Mouse (Mus musculus) bone marrow, adult 2 months (tissue): ENCODE results near the gene Mylk.

Experiments
- CTCF ChIP-seq: fragments of 200-500 bp; IDR thresholded peaks from 2 replicates; pipeline ENCODE4 v1.5.1; 2011; ENCODE audit warnings: low read length, control low read depth; ENCODE audit not compliant: control insufficient read depth, insufficient read depth
- POLR2A ChIP-seq: fragments of 200-500 bp; IDR thresholded peaks from 2 replicates; pipeline ENCODE4 v1.6.1; 2011; ENCODE audit warnings: low read depth, mild to moderate bottlenecking, control low read depth, low read length, borderline replicate concordance; ENCODE audit not compliant: control insufficient read depth

- TF ChIP-seq CTCF (no peak), POLR2A (no peak)
Observed at GRCm38 (mm10) chr16:35008447-35008846, 263.4 kb downstream of the Mylk start.
